Mouse (Mus musculus) liver, adult 2 months (tissue): ENCODE measurements at regions not wholly inside any gene's neighbourhood (a gene's known extent, or its start where the extent isn't known, plus 50 kb on each side); places are given as distances from the start of the nearest gene placed in this dataset.
A peak's percentile ranks its signal among the peaks of the same experiment; 100 is the strongest.

Source experiments
- DNase-seq: peaks from one replicate; pipeline ENCODE4 v3.0.0-alpha.2; 2011; ENCODE audit warnings: low read depth, low spot score; ENCODE audit errors: extremely low read depth
- H3K27ac ChIP-seq: fragments of 200-500 bp; replicated peaks from 2 replicates; pipeline ENCODE4 v1.5.1; 2012; ENCODE audit warnings: low read depth, mild to moderate bottlenecking, control low read depth, inconsistent platforms, low read length; ENCODE audit not compliant: insufficient read depth
- H3K27me3 ChIP-seq: fragments of 200-500 bp; 2 replicates; pipeline ENCODE4 v1.6.1; 2012; ENCODE audit warnings: mild to moderate bottlenecking, moderate library complexity, low read length, inconsistent platforms; ENCODE audit not compliant: control insufficient read depth, insufficient read depth
- H3K36me3 ChIP-seq: fragments of 200-500 bp; 2 replicates; pipeline ENCODE4 v1.6.1; 2012; ENCODE audit warnings: low read length, inconsistent platforms; ENCODE audit not compliant: control insufficient read depth, insufficient read depth
- H3K4me1 ChIP-seq: fragments of 200-500 bp; 2 replicates; pipeline ENCODE4 v1.6.1; 2011; ENCODE audit warnings: low read length; ENCODE audit not compliant: control insufficient read depth, insufficient read depth
- H3K4me3 ChIP-seq: fragments of 200-500 bp; 2 replicates; pipeline ENCODE4 v1.5.1; 2011; ENCODE audit warnings: low read depth, mild to moderate bottlenecking, control low read depth, low read length, moderate library complexity; ENCODE audit not compliant: insufficient read depth
- H3K79me2 ChIP-seq: fragments of 200-500 bp; 2 replicates; pipeline ENCODE4 v1.6.1; 2012; ENCODE audit warnings: inconsistent platforms, mild to moderate bottlenecking, low read length, moderate library complexity; ENCODE audit not compliant: control insufficient read depth, insufficient read depth
- H3K9ac ChIP-seq: fragments of 200-500 bp; 2 replicates; pipeline ENCODE4 v1.6.1; 2012; ENCODE audit warnings: low read depth, mild to moderate bottlenecking, control low read depth, inconsistent platforms, low read length
- CTCF ChIP-seq: fragments of 200-500 bp; IDR thresholded peaks from 2 replicates; pipeline ENCODE4 v1.5.1; 2011; ENCODE audit warnings: low read depth, low read length, control low read depth
- POLR2A ChIP-seq: fragments of 200-500 bp; IDR thresholded peaks from 2 replicates; pipeline ENCODE4 v1.6.1; 2011; ENCODE audit warnings: low read length, control low read depth; ENCODE audit not compliant: insufficient read depth; ENCODE audit errors: extremely low read depth
- WGBS: fragments of 180-500 bp; shearing (Covaris S2); methylation state at CpG from one replicate; pipeline ENCODE4 v1.1.7; 2018; 5-methylcytosine and 5-hydroxymethylcytosine counted together

GRCm38 (mm10) chr2:84113562-84113961 lies 123.2 kb downstream of the Gm13691 start:
- no peaks in the 10 kb centered on the region for H3K27me3 ChIP-seq
- TF ChIP-seq POLR2A (no peak), CTCF (no peak)
- H3K36me3 ChIP-seq, result no peaks in the 10 kb centered on the region
- H3K79me2 ChIP-seq, result no peaks in the 10 kb centered on the region
- H3K27ac ChIP-seq, result no peak overlapping the region
- H3K9ac ChIP-seq, result no peak overlapping the region
- H3K4me3 ChIP-seq, result no peak overlapping the region
- H3K4me1 ChIP-seq, result no peaks in the 10 kb centered on the region
- DNase-seq, result no peak
- WGBS, result 66% methylated on average over 6 of the region's 6 CpGs

GRCm38 (mm10) chr2:84119839-84120238 lies 129.5 kb downstream of the Gm13691 start:
- Histone ChIP-seq H3K9ac (no peak overlapping the region), H3K36me3 (no peaks in the 10 kb centered on the region), H3K27ac (no peak overlapping the region), H3K79me2 (no peaks in the 10 kb centered on the region), H3K4me3 (no peak overlapping the region), H3K27me3 (no peaks in the 10 kb centered on the region), H3K4me1 (no peaks in the 10 kb centered on the region)
- WGBS, result 95% methylated on average over 2 of the region's 2 CpGs
- TF ChIP-seq POLR2A (no peak), CTCF (no peak)
- DNase-seq, result no peak

GRCm38 (mm10) chr2:84127586-84127985 lies 137.2 kb downstream of the Gm13691 start:
- H3K27ac ChIP-seq, result no peak overlapping the region
- no peaks in the 10 kb centered on the region for H3K27me3 ChIP-seq
- H3K9ac ChIP-seq, result no peak overlapping the region
- no peak for TF ChIP-seq CTCF
- no peak for TF ChIP-seq POLR2A
- H3K4me1 ChIP-seq, result no peaks in the 10 kb centered on the region
- no peaks in the 10 kb centered on the region for H3K79me2 ChIP-seq
- no peak overlapping the region for H3K4me3 ChIP-seq
- 69% methylated on average over 3 of the region's 3 CpGs for WGBS
- H3K36me3 ChIP-seq, result no peaks in the 10 kb centered on the region
- DNase-seq, result no peak

GRCm38 (mm10) chr2:84161742-84162141 lies 171.4 kb downstream of the Gm13691 start:
- Histone ChIP-seq H3K4me3 (no peak overlapping the region), H3K27me3 (no peaks in the 10 kb centered on the region), H3K9ac (no peak overlapping the region), H3K36me3 (no peaks in the 10 kb centered on the region), H3K4me1 (no peaks in the 10 kb centered on the region), H3K27ac (no peak overlapping the region), H3K79me2 (no peaks in the 10 kb centered on the region)
- no peak for TF ChIP-seq CTCF
- DNase-seq, result peak; percentile 25

- WGBS, result 89% methylated on average over 3 of the region's 3 CpGs
- no peak for DNase-seq
- H3K27ac ChIP-seq, result no peak overlapping the region
- H3K4me3 ChIP-seq, result no peak overlapping the region
- no peaks in the 10 kb centered on the region for H3K4me1 ChIP-seq
- no peak overlapping the region for H3K9ac ChIP-seq
- H3K27me3 ChIP-seq, result no peaks in the 10 kb centered on the region
- TF ChIP-seq POLR2A, result no peak
- TF ChIP-seq CTCF, result no peak
- H3K36me3 ChIP-seq, result no peaks in the 10 kb centered on the region
- no peaks in the 10 kb centered on the region for H3K79me2 ChIP-seq
Measured at GRCm38 (mm10) chr2:84173450-84173849, 183.1 kb downstream of the Gm13691 start.

GRCm38 (mm10) chr2:84183624-84184287 lies 193.4 kb downstream of the Gm13691 start:
- 57% methylated on average over 5 of the region's 5 CpGs for WGBS

More at GRCm38 (mm10) chr2:84183624-84184287, 193.4 kb downstream of the Gm13691 start:
- Histone ChIP-seq H3K36me3 (no peaks in the 10 kb centered on the region), H3K79me2 (no peaks in the 10 kb centered on the region), H3K27me3 (no peaks in the 10 kb centered on the region), H3K9ac (no peak overlapping the region), H3K27ac (no peak overlapping the region), H3K4me3 (no peak overlapping the region), H3K4me1 (no peaks in the 10 kb centered on the region)
- DNase-seq, result peak; percentile 52
- no peak for TF ChIP-seq CTCF
- TF ChIP-seq POLR2A, result no peak
